Mouse (Mus musculus) stomach, postnatal 0 days (tissue): ENCODE results near the gene Gabarapl2.

Experiments used
- CTCF ChIP-seq: IDR thresholded peaks from 2 replicates; pipeline ENCODE4 v1.5.1; 2016; ENCODE audit warnings: antibody characterized with exemption, low read depth, mild to moderate bottlenecking, moderate library complexity
- EP300 ChIP-seq: optimal IDR thresholded peaks from 2 replicates; pipeline ENCODE3; 2016; ENCODE audit warnings: antibody characterized with exemption

DNA sequence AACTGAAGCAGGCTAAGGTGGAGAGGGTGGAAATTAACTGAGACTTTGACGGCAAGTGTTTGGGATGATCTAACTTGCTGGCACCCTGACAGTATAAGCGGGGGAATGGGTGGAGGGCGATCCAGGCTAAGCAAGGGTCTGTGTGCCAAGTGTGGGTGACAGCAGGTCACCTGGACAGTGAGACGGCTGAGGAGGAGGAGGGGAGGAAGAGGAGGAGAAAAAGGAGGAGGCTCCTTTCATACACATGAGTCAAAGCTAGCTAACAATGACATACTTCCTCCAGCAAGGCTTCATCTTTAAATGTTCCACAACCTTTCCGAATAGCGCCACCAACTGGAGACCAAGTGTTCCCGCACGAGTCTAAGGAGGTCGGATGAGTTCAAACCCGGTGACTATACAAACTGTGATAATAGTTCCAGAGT, 17.1 kb upstream of the Gabarapl2 start:
- peak; percentile 83 for TF ChIP-seq CTCF
- TF ChIP-seq EP300 = no peak
